Mouse (Mus musculus): ENCODE results near the gene Tprkb. TPM values are rescaled to one million over a fixed set of nuclear protein-coding genes. Genes with fewer than 3 reads are reported as not detected.
"Not testable (repeated sequence)": the region's sequence is repeated elsewhere in the genome, so short reads cannot be mapped to it uniquely, and the experiment has no call there.

The Tprkb gene
- polyA plus RNA-seq, 1 experiment from 2014 or later: 53.7 TPM

DNA sequence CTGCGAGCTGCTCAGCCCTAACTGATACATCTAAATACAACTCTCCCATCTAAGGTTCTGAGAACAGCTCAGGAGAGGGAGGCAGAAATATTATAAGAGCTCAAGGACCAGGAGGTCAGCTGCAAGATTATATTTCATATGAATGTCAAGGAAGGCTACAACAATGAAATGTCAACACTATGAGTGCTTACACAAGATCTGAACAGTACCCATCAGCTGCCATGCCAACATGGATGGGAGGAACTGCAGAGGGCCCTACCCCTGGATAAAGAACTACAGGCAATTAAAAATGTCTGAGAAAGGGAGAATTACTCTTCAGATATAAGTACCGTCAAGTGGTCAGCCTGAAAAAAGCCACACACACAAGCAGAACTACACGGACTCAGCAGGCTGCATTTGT lies 45.9 kb downstream of the Tprkb start:
- ATAC-seq: no peak
- 83% methylated on average over 3 of the region's 3 CpGs for WGBS
- Histone ChIP-seq H3K27me3 (ENCODE audit: control insufficient read depth, insufficient read depth, low read depth, low read length) (no peaks in the 10 kb centered on the region), H3K9ac (ENCODE audit: low read depth, low read length) (no peak overlapping the region), H3K4me1 (ENCODE audit: control insufficient read depth, insufficient read depth, low read length) (peaks cover 16% of the 10 kb centered on the region), H3K36me3 (ENCODE audit: control insufficient read depth, insufficient read depth, low read length) (peaks cover 16% of the 10 kb centered on the region), H3K27ac (ENCODE audit: low read length) (no peak overlapping the region), H3K4me3 (ENCODE audit: low read depth, low read length) (no peak overlapping the region), H3K9me3 (replicated peaks; ENCODE audit: control insufficient read depth, low read length, poor library complexity, severe bottlenecking) (no peaks in the 10 kb centered on the region), H3K4me2 (ENCODE audit: low read length) (no peak overlapping the region)

DNA sequence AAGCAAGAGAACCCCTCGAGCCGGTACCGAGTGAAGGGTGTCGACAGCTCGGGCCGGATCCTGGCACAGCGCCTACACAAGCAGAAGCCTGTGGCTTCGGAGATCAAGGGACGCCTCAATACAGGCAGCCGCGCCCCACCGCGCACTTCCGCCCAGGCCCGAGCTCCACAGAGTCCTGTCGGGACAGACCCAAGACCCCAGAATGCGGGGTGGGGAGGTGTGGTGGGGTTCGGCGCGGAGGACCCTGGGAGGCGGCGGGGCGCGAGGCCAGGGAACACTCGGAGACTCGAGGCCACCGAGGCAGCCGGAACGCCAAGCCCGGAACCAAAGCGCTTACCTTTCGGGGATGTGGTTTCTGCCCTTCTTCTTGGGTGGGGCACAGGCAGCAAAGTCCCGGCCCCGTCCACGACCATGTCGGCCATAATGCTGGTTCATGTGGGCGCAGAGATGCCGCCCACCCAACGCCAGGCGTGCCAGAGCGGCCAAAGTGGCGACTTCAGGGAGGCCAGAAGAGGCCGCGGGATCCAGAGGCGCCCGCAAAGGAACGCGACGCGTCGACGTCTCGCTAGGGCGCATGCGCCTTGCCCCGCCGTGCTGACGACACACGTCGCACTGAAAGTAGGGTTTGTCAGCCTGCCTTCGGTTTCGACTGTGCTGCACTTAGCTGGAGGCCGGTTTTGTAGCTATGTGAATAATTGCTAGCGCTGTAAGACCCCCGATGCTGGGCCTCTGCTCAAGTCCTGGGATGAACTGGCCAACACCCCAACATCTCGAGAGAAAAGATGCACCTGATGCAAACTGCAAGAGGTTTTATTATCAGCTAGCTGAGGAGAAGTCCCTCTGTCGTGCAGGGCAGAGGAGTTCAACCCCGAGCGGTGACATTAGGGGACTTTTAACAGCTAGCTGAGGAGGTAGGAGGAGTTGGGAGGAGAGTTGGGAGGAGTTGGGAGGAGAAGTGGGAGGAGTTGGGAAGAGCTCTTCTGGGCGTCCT lies 49.7 kb downstream of the Tprkb start, which contains the start of gene Dusp11:
Gene Dusp11 (minus strand): TSS at position 567 of the 991 bp plus-strand sequence.
- peaks cover 14% of the 10 kb centered on the region for H3K4me1 ChIP-seq (ENCODE audit: control insufficient read depth, insufficient read depth, low read length)
- WGBS: under 1% methylated on average over 70 of the region's 70 CpGs
- H3K4me3 ChIP-seq (ENCODE audit: low read depth, low read length): peak within 1 kb of the TSS; percentile 94

DNA sequence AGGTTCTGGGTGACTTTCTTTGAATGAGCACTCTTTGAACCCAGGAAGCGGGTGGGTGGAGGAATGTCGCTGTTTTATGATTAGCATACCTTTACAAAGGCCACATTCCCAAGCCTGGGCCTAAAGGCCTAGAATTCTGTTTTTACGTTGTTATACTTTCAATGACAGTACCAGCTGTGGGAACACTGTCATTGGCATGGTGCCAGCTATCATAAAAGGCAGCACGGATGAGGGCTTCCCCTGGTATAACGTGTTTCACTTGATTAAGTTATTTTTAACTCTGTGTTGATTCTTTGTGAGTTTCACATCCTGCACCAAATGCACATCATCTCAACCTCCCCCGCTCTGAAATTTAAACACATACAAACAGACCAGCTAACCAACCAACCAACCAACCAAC lies 54.4 kb downstream of the Tprkb start:
- not testable (repeated sequence) for H3K4me3 ChIP-seq (ENCODE audit: low read depth, low read length); ATAC-seq
- WGBS: 41% methylated on average over 4 of the region's 6 CpGs

More for the DNA sequence above, 49.7 kb downstream of the Tprkb start, which contains the start of gene Dusp11:
- Histone ChIP-seq H3K27ac (ENCODE audit: low read length) (peak within 1 kb of the TSS; percentile 94), H3K27me3 (ENCODE audit: control insufficient read depth, insufficient read depth, low read depth, low read length) (no peaks in the 10 kb centered on the region), H3K4me2 (ENCODE audit: low read length) (peak within 1 kb of the TSS; percentile 89), H3K9ac (ENCODE audit: low read depth, low read length) (peak within 1 kb of the TSS; percentile 96), H3K9me3 (replicated peaks; ENCODE audit: control insufficient read depth, low read length, poor library complexity, severe bottlenecking) (no peaks in the 10 kb centered on the region), H3K36me3 (ENCODE audit: control insufficient read depth, insufficient read depth, low read length) (no peaks in the 10 kb centered on the region)
- ATAC-seq: peak; percentile 98

DNA sequence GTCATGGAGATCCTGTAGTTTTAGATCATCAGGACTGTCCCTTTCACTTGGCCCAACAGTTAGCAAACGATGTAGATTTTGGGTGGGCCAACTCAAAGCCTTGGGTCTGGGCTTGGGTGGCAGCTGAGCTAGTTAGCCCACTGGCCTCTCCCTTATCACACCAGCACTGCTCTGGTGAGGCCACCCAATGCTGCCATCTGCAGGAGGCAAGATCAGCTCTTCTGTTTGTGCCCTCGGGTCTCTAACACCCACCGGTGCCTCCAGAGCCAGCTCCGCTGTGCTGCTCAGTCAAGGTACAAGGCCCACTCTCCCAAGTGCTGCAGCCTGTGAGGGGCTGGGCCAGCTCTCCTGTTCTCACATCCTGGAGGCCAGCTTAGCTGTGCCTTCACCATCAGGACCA lies 55.0 kb downstream of the Tprkb start:
- H3K27me3 ChIP-seq (ENCODE audit: control insufficient read depth, insufficient read depth, low read depth, low read length): no peaks in the 10 kb centered on the region
- H3K27ac ChIP-seq (ENCODE audit: low read length): no peak overlapping the region
- H3K9me3 ChIP-seq (replicated peaks; ENCODE audit: control insufficient read depth, low read length, poor library complexity, severe bottlenecking): no peaks in the 10 kb centered on the region
- no peaks in the 10 kb centered on the region for H3K4me1 ChIP-seq (ENCODE audit: control insufficient read depth, insufficient read depth, low read length)
- H3K4me3 ChIP-seq (ENCODE audit: low read depth, low read length): no peak overlapping the region
- no peaks in the 10 kb centered on the region for H3K36me3 ChIP-seq (ENCODE audit: control insufficient read depth, insufficient read depth, low read length)
- H3K9ac ChIP-seq (ENCODE audit: low read depth, low read length): no peak overlapping the region
- 80% methylated on average over 4 of the region's 4 CpGs for WGBS
- no peak overlapping the region for H3K4me2 ChIP-seq (ENCODE audit: low read length)
- ATAC-seq: no peak

More for the DNA sequence above, 54.4 kb downstream of the Tprkb start:
- H3K4me2 ChIP-seq (ENCODE audit: low read length); H3K4me1 ChIP-seq (ENCODE audit: control insufficient read depth, insufficient read depth, low read length); H3K36me3 ChIP-seq (ENCODE audit: control insufficient read depth, insufficient read depth, low read length); H3K27me3 ChIP-seq (ENCODE audit: control insufficient read depth, insufficient read depth, low read depth, low read length); H3K27ac ChIP-seq (ENCODE audit: low read length); H3K9me3 ChIP-seq (replicated peaks; ENCODE audit: control insufficient read depth, low read length, poor library complexity, severe bottlenecking); H3K9ac ChIP-seq (ENCODE audit: low read depth, low read length): not testable (repeated sequence)

DNA sequence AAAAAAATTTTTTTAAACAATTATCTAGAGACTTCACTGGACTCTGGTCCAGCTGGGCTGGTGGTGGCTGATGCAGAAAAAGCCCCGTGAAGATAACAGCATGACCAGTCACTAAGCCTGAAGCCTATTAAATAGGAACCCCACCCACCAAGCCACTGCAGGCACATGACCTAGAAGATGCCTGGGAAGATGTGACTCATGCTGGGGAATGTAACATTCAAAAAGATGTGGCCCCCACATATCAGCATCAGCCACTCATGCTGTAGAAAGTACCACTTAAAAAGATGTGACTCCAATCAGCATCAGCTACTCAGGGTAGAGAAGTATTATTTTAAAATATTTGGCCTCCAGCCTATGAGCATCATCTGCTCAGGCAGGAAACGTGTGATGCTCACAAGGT lies 58.2 kb downstream of the Tprkb start:
- no peak overlapping the region for H3K4me3 ChIP-seq (ENCODE audit: low read depth, low read length)
- no peaks in the 10 kb centered on the region for H3K4me1 ChIP-seq (ENCODE audit: control insufficient read depth, insufficient read depth, low read length)
- H3K9me3 ChIP-seq (replicated peaks; ENCODE audit: control insufficient read depth, low read length, poor library complexity, severe bottlenecking): no peaks in the 10 kb centered on the region
- H3K27ac ChIP-seq (ENCODE audit: low read length): no peak overlapping the region
- no peak overlapping the region for H3K9ac ChIP-seq (ENCODE audit: low read depth, low read length)
- ATAC-seq: no peak
- H3K27me3 ChIP-seq (ENCODE audit: control insufficient read depth, insufficient read depth, low read depth, low read length): no peaks in the 10 kb centered on the region
- H3K4me2 ChIP-seq (ENCODE audit: low read length): no peak overlapping the region
- WGBS: 63% methylated on average over 2 of the region's 2 CpGs
- H3K36me3 ChIP-seq (ENCODE audit: control insufficient read depth, insufficient read depth, low read length): no peaks in the 10 kb centered on the region

DNA sequence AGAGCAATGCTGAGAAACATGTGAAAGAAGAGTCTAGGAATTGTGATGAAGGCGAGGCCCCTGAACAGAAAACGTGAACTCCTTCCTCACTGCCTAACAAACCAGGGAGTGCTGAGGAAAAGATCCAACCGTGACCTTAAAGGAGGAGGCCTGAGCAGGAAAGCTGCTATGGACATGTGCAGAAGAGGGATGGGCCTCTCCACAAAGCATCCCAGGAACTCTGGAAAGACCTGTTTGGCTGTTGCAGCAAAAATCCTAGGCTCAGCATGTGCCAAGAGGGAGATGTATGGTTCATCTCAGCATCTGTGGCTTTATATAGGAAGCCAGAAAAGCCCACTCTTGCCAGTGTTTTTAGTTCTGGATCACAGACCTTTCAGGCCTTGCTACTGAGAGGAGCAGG lies 61.0 kb downstream of the Tprkb start:
- Histone ChIP-seq H3K4me1 (ENCODE audit: control insufficient read depth, insufficient read depth, low read length) (no peaks in the 10 kb centered on the region), H3K4me3 (ENCODE audit: low read depth, low read length) (no peak overlapping the region), H3K27ac (ENCODE audit: low read length) (no peak overlapping the region), H3K4me2 (ENCODE audit: low read length) (no peak overlapping the region), H3K36me3 (ENCODE audit: control insufficient read depth, insufficient read depth, low read length) (no peaks in the 10 kb centered on the region), H3K9ac (ENCODE audit: low read depth, low read length) (no peak overlapping the region), H3K27me3 (ENCODE audit: control insufficient read depth, insufficient read depth, low read depth, low read length) (no peaks in the 10 kb centered on the region), H3K9me3 (replicated peaks; ENCODE audit: control insufficient read depth, low read length, poor library complexity, severe bottlenecking) (no peaks in the 10 kb centered on the region)
- no peak for ATAC-seq
- WGBS: 80% methylated on average over 3 of the region's 3 CpGs

DNA sequence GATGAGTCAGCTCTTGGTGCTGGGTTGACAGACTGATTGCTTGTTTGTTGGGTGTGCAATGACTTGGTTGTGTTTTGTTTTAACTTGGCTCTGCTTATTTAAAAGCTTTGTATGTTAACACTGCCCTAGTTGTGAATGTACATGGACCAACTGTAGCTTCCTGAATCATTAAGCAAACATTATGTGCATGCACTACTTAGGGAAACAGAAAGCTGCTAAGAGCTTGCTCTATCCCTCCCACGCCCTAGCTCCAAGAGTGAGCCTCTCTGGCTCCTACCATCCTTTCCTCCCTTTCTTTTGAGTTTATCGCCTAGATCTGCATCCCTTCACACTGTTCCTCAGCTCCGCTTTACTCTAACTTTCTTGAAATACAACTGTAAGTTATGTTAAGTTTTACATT lies 61.7 kb downstream of the Tprkb start:
- no peaks in the 10 kb centered on the region for H3K9me3 ChIP-seq (replicated peaks; ENCODE audit: control insufficient read depth, low read length, poor library complexity, severe bottlenecking)
- no peak overlapping the region for H3K4me2 ChIP-seq (ENCODE audit: low read length)
- WGBS: 85% methylated on average over 3 of the region's 3 CpGs
- H3K27ac ChIP-seq (ENCODE audit: low read length): no peak overlapping the region
- H3K4me1 ChIP-seq (ENCODE audit: control insufficient read depth, insufficient read depth, low read length): no peaks in the 10 kb centered on the region
- no peak overlapping the region for H3K4me3 ChIP-seq (ENCODE audit: low read depth, low read length)
- no peak for ATAC-seq
- H3K27me3 ChIP-seq (ENCODE audit: control insufficient read depth, insufficient read depth, low read depth, low read length): no peaks in the 10 kb centered on the region
- H3K9ac ChIP-seq (ENCODE audit: low read depth, low read length): no peak overlapping the region
- no peaks in the 10 kb centered on the region for H3K36me3 ChIP-seq (ENCODE audit: control insufficient read depth, insufficient read depth, low read length)

DNA sequence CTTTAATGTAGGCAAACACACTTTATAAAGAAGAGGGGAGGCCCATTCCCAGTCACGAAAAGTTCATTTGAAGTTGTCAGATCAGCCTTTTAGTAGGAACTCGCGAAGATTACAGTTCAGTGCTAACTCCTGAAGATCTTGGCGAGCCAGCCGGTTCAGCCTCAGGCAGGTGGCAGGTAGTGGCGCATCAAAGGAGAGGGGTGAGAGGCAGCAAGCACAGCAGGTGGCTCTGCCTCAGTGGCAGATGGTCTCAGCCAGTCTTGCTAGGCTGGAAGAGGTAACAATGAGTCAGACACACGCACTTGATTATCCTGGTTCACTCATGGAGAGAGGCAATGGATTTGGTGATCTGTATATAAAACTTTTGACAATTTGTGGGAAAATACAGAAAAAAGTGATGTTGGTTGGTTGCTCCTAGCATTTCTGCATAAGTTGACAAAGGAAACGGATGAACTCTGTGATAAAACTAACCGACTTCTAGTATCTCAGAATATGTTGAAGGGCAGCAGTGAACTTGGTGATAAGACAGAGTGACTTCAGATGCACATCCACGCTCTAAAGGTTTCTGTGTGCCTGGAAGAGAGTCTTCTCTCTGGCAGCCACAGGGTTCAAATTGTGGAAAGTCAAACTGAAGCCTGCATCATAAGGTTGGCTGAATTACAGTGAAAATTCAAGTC lies 63.4 kb downstream of the Tprkb start:
- no peaks in the 10 kb centered on the region for H3K9me3 ChIP-seq (replicated peaks; ENCODE audit: control insufficient read depth, low read length, poor library complexity, severe bottlenecking)
- H3K36me3 ChIP-seq (ENCODE audit: control insufficient read depth, insufficient read depth, low read length): no peaks in the 10 kb centered on the region
- no peak overlapping the region for H3K27ac ChIP-seq (ENCODE audit: low read length)
- no peak for ATAC-seq
- no peak overlapping the region for H3K4me2 ChIP-seq (ENCODE audit: low read length)
- no peak overlapping the region for H3K9ac ChIP-seq (ENCODE audit: low read depth, low read length)
- no peaks in the 10 kb centered on the region for H3K27me3 ChIP-seq (ENCODE audit: control insufficient read depth, insufficient read depth, low read depth, low read length)
- no peaks in the 10 kb centered on the region for H3K4me1 ChIP-seq (ENCODE audit: control insufficient read depth, insufficient read depth, low read length)
- H3K4me3 ChIP-seq (ENCODE audit: low read depth, low read length): no peak overlapping the region
- WGBS: 74% methylated on average over 10 of the region's 10 CpGs

DNA sequence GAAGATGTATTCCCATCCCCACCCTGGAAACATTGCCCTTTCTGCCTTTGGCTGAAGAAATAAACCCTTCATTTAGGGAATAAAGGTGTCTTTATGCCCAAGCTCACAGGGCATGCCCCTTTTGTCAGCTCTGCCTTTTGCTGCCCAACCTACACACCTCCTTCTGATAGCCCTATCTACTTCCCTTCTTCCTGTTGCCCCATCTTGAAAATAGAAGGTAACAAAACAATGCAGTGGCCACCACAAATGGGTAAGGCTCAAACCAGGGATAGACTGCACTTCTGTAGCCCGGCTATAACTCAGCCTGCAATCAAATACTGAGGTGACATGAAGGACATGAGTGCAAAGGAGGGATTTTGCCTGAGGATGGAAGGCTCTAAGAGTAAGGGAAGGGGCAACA lies 64.1 kb downstream of the Tprkb start:
- Histone ChIP-seq H3K9ac (ENCODE audit: low read depth, low read length) (no peak overlapping the region), H3K9me3 (replicated peaks; ENCODE audit: control insufficient read depth, low read length, poor library complexity, severe bottlenecking) (no peaks in the 10 kb centered on the region), H3K27ac (ENCODE audit: low read length) (no peak overlapping the region), H3K4me1 (ENCODE audit: control insufficient read depth, insufficient read depth, low read length) (no peaks in the 10 kb centered on the region), H3K27me3 (ENCODE audit: control insufficient read depth, insufficient read depth, low read depth, low read length) (no peaks in the 10 kb centered on the region), H3K36me3 (ENCODE audit: control insufficient read depth, insufficient read depth, low read length) (no peaks in the 10 kb centered on the region), H3K4me3 (ENCODE audit: low read depth, low read length) (no peak overlapping the region), H3K4me2 (ENCODE audit: low read length) (no peak overlapping the region)
- ATAC-seq: no peak
- WGBS: 81% methylated on average over 1 of the region's 1 CpGs
